Mouse (Mus musculus) olfactory bulb, adult 2 months (tissue): ENCODE measurements around the gene OR5BS1P. TPM values are rescaled to one million over a fixed set of nuclear protein-coding genes. Genes with fewer than 3 reads are reported as not detected.

ENCODE experiments used
- H3K27ac ChIP-seq: fragments of 200-500 bp; 2 replicates; pipeline ENCODE4 v1.5.1; 2012; ENCODE audit warnings: low read depth, low read length; ENCODE audit not compliant: insufficient read depth
- H3K4me1 ChIP-seq: fragments of 200-500 bp; 2 replicates; pipeline ENCODE4 v1.6.1; 2012; ENCODE audit warnings: low read length; ENCODE audit not compliant: control insufficient read depth, insufficient read depth
- H3K4me3 ChIP-seq: fragments of 200-500 bp; 2 replicates; pipeline ENCODE4 v1.5.1; 2012; ENCODE audit warnings: mild to moderate bottlenecking, low read depth, low read length, moderate library complexity; ENCODE audit not compliant: insufficient read depth
- CTCF ChIP-seq: fragments of 200-500 bp; IDR thresholded peaks from 2 replicates; pipeline ENCODE4 v1.5.1; 2012; ENCODE audit warnings: low read depth, mild to moderate bottlenecking, low read length, moderate library complexity; ENCODE audit not compliant: insufficient read depth
- POLR2A ChIP-seq: fragments of 200-500 bp; IDR thresholded peaks from 2 replicates; pipeline ENCODE4 v1.6.1; 2012; ENCODE audit warnings: mild to moderate bottlenecking, low read depth, low read length, moderate library complexity; ENCODE audit not compliant: insufficient read depth
- WGBS: fragments of 180-500 bp; shearing (Covaris S2); methylation state at CpG from one replicate; pipeline ENCODE4 v1.1.7; 2018; 5-methylcytosine and 5-hydroxymethylcytosine counted together
- polyA plus RNA-seq: library from polyadenylated mRNA; stranded (reverse); fragments of >200 nt; gene quantifications from 2 replicates; pipeline ENCODE4 v1.2.4, GENCODE M21; 2012; ENCODE audit warnings: low replicate concordance; ENCODE audit not compliant: missing spikeins, insufficient read depth, insufficient read length

Gene OR5BS1P
- polyA plus RNA-seq, 1 experiment: not detected

GRCm38 (mm10) chr15:98528066-98528563 lies 58.4 kb downstream of the OR5BS1P start:
- H3K27ac ChIP-seq: no peak overlapping the region
- TF ChIP-seq POLR2A (no peak), CTCF (no peak)
- H3K4me1 ChIP-seq: peaks cover 10% of the 10 kb centered on the region
- WGBS: 83% methylated on average over 5 of the region's 5 CpGs
- H3K4me3 ChIP-seq: no peak overlapping the region

Other genes with a start within 250 kb of the OR5BS1P start
- gene Gm44579, start 248.9 kb upstream of the OR5BS1P start, polyA plus RNA-seq: not detected in 2 replicates
- gene Olfr287, start 248.8 kb upstream of the OR5BS1P start, polyA plus RNA-seq: not detected in 2 replicates
- not detected in 2 replicates for gene Olfr286, start 235.4 kb upstream of the OR5BS1P start, polyA plus RNA-seq
- not detected in 2 replicates for gene H1fnt, start 212.6 kb upstream of the OR5BS1P start, polyA plus RNA-seq
- not detected in 2 replicates for gene Zfp641, start 173.7 kb upstream of the OR5BS1P start, polyA plus RNA-seq
- not detected in 2 replicates for gene Olfr285, start 152.5 kb upstream of the OR5BS1P start, polyA plus RNA-seq
- not detected in 2 replicates for gene Olfr284, start 128.9 kb upstream of the OR5BS1P start, polyA plus RNA-seq
- gene Olfr283, start 89.0 kb upstream of the OR5BS1P start, polyA plus RNA-seq: not detected in 2 replicates
- gene Olfr282, start 38.7 kb upstream of the OR5BS1P start, polyA plus RNA-seq: not detected in 2 replicates
- gene Olfr281, start 17.3 kb upstream of the OR5BS1P start, polyA plus RNA-seq: not detected in 2 replicates
- not detected in 2 replicates for gene Lalba, start 12.8 kb downstream of the OR5BS1P start, polyA plus RNA-seq
- 143 TPM in 1 of 2 replicates, not detected in the other for gene Olfr279, start 22.5 kb downstream of the OR5BS1P start, polyA plus RNA-seq
- not detected in 2 replicates for gene Kansl2, start 64.4 kb downstream of the OR5BS1P start, polyA plus RNA-seq
- 109 TPM in 1 of 2 replicates, not detected in the other for gene Ccnt1, start 101.0 kb downstream of the OR5BS1P start, polyA plus RNA-seq
- gene 4930415O20Rik, start 101.1 kb downstream of the OR5BS1P start, polyA plus RNA-seq: not detected in 2 replicates
- gene Adcy6, start 140.2 kb downstream of the OR5BS1P start, polyA plus RNA-seq: 87.5 TPM in 1 of 2 replicates, not detected in the other
- gene Cacnb3, start 160.9 kb downstream of the OR5BS1P start, polyA plus RNA-seq: not detected in 2 replicates
- not detected in 2 replicates for gene Ddx23, start 193.0 kb downstream of the OR5BS1P start, polyA plus RNA-seq
- gene Rnd1, start 207.6 kb downstream of the OR5BS1P start, polyA plus RNA-seq: not detected in 2 replicates
- gene Ccdc65, start 238.3 kb downstream of the OR5BS1P start, polyA plus RNA-seq: not detected in 2 replicates